Mouse (Mus musculus): Measurements from ENCODE around the gene Mtf2.
"Not testable (repeated sequence)": the region's sequence is repeated elsewhere in the genome, so short reads cannot be mapped to it uniquely, and the experiment has no call there.

The Mtf2 gene

GRCm38 (mm10) chr5:108065465-108066411 lies at the start of gene Mtf2:
TSS of gene Mtf2 (plus strand) at chr5:108065674.
- peak; percentile 96 for DNase-seq (ENCODE audit: low spot score)

- DNase-seq (ENCODE audit: low spot score) = no peak
Observed at GRCm38 (mm10) chr5:108017232-108017631, 48.2 kb upstream of the Mtf2 start.

- no peak for DNase-seq (ENCODE audit: low spot score)
Observed at GRCm38 (mm10) chr5:108019367-108019766, 46.1 kb upstream of the Mtf2 start.

GRCm38 (mm10) chr5:108021346-108021745 lies 44.1 kb upstream of the Mtf2 start:
- no peak for DNase-seq (ENCODE audit: low spot score)

GRCm38 (mm10) chr5:108028230-108028629 lies 37.2 kb upstream of the Mtf2 start:
- no peak for DNase-seq (ENCODE audit: low spot score)

- not testable (repeated sequence) for DNase-seq (ENCODE audit: low spot score)
Observed at GRCm38 (mm10) chr5:108028797-108029536, 36.5 kb upstream of the Mtf2 start.

- no peak for DNase-seq (ENCODE audit: low spot score)
Observed at GRCm38 (mm10) chr5:108029968-108030367, 35.5 kb upstream of the Mtf2 start.

- no peak for DNase-seq (ENCODE audit: low spot score)
Observed at GRCm38 (mm10) chr5:108031267-108031666, 34.2 kb upstream of the Mtf2 start.

- peak; percentile 49 for DNase-seq (ENCODE audit: low spot score)
Observed at GRCm38 (mm10) chr5:108034194-108034593, 31.3 kb upstream of the Mtf2 start.

GRCm38 (mm10) chr5:108035523-108035922 lies 30.0 kb upstream of the Mtf2 start:
- no peak for DNase-seq (ENCODE audit: low spot score)

GRCm38 (mm10) chr5:108042061-108042460 lies 23.4 kb upstream of the Mtf2 start:
- no peak for DNase-seq (ENCODE audit: low spot score)

- no peak for DNase-seq (ENCODE audit: low spot score)
Observed at GRCm38 (mm10) chr5:108043908-108044307, 21.6 kb upstream of the Mtf2 start.

GRCm38 (mm10) chr5:108049711-108050268 lies 15.7 kb upstream of the Mtf2 start:
- no peak for DNase-seq (ENCODE audit: low spot score)

- no peak for DNase-seq (ENCODE audit: low spot score)
Observed at GRCm38 (mm10) chr5:108051026-108051425, 14.4 kb upstream of the Mtf2 start.

- not testable (repeated sequence) for DNase-seq (ENCODE audit: low spot score)
Observed at GRCm38 (mm10) chr5:108051727-108052126, 13.7 kb upstream of the Mtf2 start.

GRCm38 (mm10) chr5:108052200-108052599 lies 13.3 kb upstream of the Mtf2 start:
- no peak for DNase-seq (ENCODE audit: low spot score)

- DNase-seq (ENCODE audit: low spot score) = no peak
Observed at GRCm38 (mm10) chr5:108053566-108053965, 11.9 kb upstream of the Mtf2 start.

GRCm38 (mm10) chr5:108060413-108060812 lies 5.1 kb upstream of the Mtf2 start:
- DNase-seq (ENCODE audit: low spot score) = no peak

GRCm38 (mm10) chr5:108072301-108072700 lies 6.8 kb downstream of the Mtf2 start:
- no peak for DNase-seq (ENCODE audit: low spot score)

- no peak for DNase-seq (ENCODE audit: low spot score)
Observed at GRCm38 (mm10) chr5:108076241-108076640, 10.8 kb downstream of the Mtf2 start.

- DNase-seq (ENCODE audit: low spot score) = no peak
Observed at GRCm38 (mm10) chr5:108076833-108077540, 11.5 kb downstream of the Mtf2 start.

- no peak for DNase-seq (ENCODE audit: low spot score)
Observed at GRCm38 (mm10) chr5:108079603-108080002, 14.1 kb downstream of the Mtf2 start.

Measured in lung, postnatal 25 days (tissue).